Mouse (Mus musculus) left cerebral cortex, postnatal 10 days (tissue): ENCODE measurements around the gene Ankef1. TPM values are rescaled to one million over a fixed set of nuclear protein-coding genes. Genes with fewer than 3 reads are reported as not detected.

Experiments used
- DNase-seq, 2 experiments: peaks; one replicate each; pipeline ENCODE4 v3.0.0; 2021 to 2022; ENCODE audit warnings: low spot score in 2 of 2, mixed read lengths in 1 of 2; ENCODE audit errors: extremely low spot score in 1 of 2
- intact Hi-C: fragments of 180-260 bp; cut with DNase I; formaldehyde crosslinking; loops from one replicate; pipeline ENCODE4 v1.15.1; 2025
- total RNA-seq, 2 experiments: library from RNA; stranded (reverse); gene quantifications; 2 replicates each; pipeline ENCODE4 v1.2.3; 2021

Ankef1 gene
- 1 to 10 TPM; 1.5 to 1.7 TPM for total RNA-seq

DNA sequence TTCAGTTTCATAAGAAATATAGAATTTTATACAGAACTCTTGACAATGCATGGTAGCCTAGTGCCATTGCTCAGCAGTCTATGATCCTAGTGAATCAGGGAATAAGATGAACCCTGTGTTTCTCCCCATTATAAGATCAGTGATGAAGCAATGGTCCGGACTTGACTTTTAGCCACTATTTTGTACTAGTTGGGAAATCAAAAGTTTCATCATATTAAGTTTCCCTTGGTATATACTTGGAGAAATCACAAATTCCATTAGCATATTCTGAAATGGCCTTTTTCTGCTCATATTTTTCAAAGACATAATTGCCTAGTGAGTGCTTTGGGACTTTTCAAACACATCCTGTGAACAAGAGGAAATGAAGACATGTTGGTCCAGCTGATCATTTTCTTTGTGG, at the start of gene Ankef1:
Gene Ankef1 (plus strand): TSS at position 260 of the 400 bp plus-strand sequence.
- intact Hi-C loops, result no loop called here

DNA sequence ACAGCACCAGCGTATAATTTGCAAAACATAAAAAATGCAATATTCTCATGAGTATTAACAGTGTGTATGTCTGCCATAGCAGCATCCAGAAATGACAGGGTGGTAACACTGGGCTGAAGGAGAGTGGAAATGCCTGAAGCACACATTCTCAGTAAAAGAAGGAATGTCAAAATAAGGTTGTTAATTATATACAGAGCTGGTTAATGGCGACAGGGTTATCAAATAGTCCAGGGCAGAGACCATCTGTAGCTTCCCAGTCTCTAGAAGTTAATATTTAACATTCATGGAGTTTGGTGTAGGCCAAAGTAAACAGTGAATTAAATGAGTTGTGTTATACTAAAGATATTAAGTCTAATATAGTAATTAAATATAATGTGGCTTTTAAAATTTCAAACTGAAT, 45.2 kb upstream of the Ankef1 start:
- intact Hi-C loops, result no loop called here
- no peak for DNase-seq

More for the DNA sequence above, at the start of gene Ankef1:
- DNase-seq, result no peak

DNA sequence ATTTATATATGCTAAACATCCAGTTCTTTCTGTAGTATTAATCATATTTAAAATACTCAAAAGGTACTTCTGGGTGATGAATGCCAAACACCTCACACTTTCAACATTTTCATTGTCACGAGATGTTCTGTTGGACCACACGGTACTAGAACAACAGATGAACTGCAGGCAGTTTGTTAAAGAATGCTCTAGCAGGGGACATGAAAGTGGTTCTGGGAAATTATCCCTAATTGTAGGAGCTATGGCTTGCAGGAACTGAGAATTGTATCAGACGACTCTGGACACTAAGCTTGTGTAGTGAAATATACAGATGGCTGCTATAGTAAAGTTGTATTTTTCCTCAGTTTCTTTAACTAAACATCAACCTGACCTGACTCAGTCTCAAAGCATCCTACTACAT, 44.8 kb upstream of the Ankef1 start:
- DNase-seq, result no peak
- intact Hi-C loops, result no loop called here

DNA sequence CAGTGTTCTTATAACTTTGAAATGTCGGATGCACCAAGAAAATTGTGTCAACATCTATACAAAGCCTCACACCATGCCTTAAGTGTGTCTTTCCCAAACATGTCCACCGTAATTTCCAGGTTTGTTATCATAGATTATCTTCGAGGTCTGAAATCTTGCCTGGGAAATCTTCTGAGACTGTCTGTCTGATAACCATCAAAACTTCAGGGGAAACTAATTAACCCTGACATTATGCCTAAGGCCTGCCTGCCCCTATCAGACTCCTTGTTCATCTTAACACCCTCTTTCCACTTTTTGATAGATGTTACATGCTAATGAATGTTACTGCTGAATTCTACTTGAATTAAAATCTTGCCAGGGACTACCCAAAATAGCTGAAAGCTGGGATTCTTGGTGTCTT, 24.1 kb upstream of the Ankef1 start:
- intact Hi-C loops, result no loop called here
- DNase-seq, result no peak

DNA sequence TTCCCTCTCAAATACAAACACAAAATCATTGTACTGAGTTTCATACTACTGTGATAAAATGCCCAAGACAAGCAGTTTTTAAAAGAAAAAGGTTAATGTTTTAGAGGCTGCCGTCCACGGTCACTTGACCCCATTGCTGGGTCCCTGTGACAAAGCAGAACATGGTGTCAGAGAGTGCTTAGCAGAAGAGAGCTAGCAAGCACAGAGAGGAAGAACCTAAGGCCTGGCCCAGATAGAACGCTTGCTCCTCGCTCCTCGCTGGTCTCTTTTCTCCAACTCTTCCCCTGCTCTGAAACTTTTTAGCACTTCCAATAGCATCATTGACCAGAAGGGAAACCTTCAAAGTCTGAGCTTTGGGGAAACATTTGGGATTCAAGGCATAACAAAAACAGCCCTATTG, 19.4 kb upstream of the Ankef1 start:
- DNase-seq, result no peak
- intact Hi-C loops, result loop anchor here (10.0 kb wide), 2 partner anchors 233 to 1253 kb away; partner anchors contain the start of gene Snap25

DNA sequence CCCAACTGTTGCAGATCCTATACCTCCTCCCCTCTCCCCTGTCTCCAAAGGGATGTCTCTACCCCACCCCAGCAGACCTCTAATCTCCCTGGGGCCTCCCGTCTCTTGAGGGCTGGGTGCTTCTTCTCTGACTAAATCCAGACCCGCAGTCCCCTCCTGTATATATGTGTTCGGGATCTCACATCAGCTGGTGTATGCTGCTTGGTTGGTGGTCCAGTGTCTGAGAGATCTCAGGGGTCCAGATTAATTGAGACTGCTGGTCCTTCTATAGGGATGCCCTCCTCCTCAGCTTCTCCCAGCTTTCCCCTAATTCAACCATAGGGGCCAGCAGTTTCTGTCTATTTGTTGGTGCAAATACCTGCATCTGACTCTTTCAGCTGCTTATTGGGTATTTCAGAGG, 18.7 kb upstream of the Ankef1 start:
- intact Hi-C loops, result loop anchor here (10.0 kb wide), 2 partner anchors 232 to 1252 kb away; partner anchors contain the start of gene Snap25
- DNase-seq, result no peak

DNA sequence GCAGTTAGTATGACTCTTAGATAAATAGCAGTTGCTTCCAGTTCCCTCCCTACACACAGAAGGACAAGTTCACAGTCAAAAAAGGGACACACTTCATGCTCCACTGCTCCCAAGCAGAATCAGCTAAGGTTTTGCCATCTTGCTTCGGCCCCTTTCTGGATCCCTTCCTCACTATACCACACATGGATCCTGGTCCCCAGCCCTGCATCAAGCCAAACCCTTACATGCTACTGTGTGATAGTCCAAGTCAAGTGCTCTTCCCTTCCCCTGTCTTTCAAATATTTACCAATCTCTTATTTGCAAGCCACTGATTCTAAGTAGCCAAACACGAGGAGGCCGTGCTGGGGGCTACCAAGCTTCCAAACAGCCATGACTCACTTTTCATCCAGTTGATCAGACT, 16.8 kb upstream of the Ankef1 start:
- intact Hi-C loops, result loop anchor here (2.0 to 10.0 kb wide), 4 partner anchors 112 to 1250 kb away; partner anchors contain the start of gene Snap25

DNA sequence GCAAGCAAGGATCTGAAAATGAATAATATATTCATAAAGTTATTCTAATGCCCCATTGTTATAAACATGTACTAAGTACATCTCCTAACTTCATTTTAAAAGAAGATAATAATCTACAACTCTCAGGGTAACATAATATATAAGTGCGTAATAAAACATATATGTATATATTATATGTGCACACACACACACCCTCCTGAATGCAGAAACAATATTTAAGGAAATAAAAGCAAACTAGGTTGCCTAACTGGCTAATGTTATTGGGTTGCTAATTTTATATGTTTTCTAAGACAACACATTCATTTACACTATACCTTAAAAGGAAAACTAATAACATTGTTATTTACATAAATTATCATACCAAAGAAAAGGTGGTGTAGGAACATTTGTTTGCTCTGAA, 16.3 kb upstream of the Ankef1 start:
- intact Hi-C loops, result loop anchor here (2.0 to 10.0 kb wide), 4 partner anchors 112 to 1249 kb away; partner anchors contain the start of gene Snap25
- no peak for DNase-seq

More for the DNA sequence above, 16.8 kb upstream of the Ankef1 start:
- no peak for DNase-seq

DNA sequence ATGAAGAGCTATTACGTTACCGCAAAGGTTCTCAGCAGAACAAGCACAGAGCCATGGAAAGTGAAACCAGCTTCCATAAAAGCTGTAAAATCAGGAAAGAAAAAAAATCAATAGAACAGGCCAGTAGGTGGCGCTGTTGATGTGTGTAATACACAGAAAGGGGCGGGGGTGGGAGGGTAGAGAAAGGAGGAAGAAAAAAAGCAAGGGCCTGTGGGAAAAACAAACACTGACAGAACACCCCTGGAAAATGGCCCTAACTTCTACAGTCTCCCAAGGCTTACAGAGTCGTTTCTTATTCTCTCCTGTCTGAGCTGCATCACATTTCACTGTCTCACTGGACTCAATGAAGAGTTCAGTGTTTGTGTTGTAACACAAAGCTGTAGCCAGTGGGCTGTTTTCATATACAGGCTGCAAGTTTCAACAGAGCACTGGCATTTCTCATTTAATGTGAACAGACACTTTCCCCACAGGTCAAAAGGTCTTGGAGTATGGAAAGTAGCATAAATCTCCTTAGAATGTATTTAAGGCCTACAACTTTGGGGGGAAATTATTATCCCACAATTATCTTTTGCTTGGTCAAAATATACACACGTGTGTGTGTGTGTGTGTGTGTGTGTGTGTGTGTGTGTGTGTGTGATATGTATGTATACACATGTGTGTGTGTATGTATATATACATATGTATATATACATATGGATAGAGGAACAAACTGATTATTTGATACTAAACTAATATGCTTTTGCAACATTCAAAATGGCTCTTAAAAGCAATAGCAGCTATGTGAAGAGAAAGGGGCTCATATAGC, 15.7 kb upstream of the Ankef1 start:
- intact Hi-C loops, result loop anchor here (2.0 to 10.0 kb wide), 4 partner anchors 111 to 1249 kb away; partner anchors contain the start of gene Snap25
- DNase-seq, result peak; percentile 50 to 64

DNA sequence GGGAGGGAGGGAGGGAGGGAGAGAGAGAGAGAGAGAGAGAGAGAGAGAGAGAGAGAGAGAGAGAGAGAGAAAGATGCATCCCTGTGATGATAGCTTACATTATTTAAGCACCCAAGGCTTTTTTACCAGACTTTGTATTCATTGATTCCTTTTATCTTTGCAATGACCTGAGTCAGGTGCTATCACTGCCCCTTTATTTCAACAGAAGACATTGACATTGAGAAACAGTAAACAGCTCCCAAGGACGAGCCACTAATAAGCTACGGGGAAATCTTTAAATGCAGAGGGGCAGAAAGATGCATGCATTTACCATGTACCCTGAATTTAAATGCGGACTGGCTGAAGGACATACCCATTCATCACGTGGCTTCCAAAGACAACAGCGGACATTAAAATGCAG, 14.7 kb upstream of the Ankef1 start:
- intact Hi-C loops, result loop anchor here (5.0 to 10.0 kb wide), 3 partner anchors 110 to 1248 kb away; partner anchors contain the start of gene Snap25
- DNase-seq, result no peak

DNA sequence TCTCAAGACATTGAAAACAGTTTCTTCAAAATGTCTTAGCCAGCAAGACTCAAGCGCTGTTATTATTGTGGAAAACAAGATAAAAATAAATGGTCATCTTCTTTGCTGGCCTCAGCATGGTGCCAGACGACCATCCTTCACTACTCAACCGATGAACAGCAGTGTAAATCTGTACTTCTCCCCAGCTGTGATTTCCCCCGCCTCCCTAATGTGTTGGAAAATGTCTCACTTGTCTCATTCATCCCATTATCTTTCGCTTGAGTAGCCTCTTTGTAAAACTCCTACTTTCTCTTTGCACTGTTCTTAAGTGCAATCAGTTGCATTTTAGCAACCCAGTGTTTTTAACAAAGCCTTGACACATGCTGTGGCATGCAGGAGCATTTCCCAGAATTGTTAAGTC, 9.4 kb downstream of the Ankef1 start:
- intact Hi-C loops, result no loop called here
- DNase-seq, result no peak

DNA sequence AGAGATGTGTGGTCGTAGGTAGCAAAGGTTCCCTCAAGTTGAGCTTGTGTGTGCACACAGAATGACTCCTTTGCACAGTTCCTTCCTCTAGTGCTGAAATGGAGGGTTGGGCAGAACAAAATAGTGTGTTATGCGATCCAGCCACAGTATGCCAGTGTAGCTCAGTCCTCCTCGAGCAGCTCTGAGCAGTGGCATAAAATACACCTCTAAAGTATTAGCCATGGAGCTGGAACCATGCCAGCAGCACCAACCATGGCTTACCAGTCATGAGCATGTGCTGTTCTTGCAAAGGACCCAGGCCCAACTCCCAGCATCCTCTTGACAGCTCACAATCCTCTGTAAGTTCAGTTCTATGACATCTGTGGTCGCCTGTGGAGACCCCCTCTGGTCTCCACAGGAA, 10.0 kb downstream of the Ankef1 start:
- intact Hi-C loops, result no loop called here
- DNase-seq, result peak in 1 of 2 experiments; percentile 23

DNA sequence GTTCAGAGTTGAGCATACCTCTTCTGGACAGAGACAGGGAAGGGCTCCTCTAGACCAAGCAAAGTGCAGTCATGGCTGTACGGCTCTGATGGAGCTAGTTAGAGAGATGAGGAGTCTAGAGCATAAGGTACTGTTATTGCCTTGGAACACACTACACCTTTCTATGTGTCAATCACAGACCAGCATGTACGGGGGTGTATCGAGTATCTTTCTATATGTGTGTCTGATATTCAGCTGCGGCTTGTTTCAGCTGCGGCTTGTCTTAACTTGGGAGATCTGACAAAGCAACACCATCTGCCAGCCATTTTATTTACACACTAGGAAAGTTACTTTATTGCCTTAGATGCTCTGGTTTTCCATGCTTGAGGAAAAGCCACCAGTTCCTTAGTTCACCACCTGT, 11.1 kb downstream of the Ankef1 start:
- DNase-seq, result no peak
- intact Hi-C loops, result no loop called here

DNA sequence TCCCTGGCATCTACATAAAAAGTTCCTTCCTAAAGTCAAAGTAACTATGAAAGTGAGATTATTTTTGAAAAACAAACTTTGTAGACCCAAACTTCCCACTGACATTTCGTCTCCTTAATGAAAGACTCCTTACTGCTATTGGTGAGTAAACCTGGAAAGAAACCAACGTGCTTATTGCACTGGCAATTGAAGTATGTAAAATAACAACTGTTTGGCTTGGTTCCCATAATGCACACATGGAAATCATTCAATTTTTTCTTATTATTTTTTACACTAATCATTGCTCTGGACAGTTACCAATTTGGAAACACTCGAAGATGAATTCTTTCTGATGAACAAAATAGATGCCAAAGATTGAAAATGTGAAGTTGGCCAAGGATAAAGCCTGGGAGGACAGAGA, 12.1 kb downstream of the Ankef1 start:
- intact Hi-C loops, result no loop called here
- DNase-seq, result no peak

DNA sequence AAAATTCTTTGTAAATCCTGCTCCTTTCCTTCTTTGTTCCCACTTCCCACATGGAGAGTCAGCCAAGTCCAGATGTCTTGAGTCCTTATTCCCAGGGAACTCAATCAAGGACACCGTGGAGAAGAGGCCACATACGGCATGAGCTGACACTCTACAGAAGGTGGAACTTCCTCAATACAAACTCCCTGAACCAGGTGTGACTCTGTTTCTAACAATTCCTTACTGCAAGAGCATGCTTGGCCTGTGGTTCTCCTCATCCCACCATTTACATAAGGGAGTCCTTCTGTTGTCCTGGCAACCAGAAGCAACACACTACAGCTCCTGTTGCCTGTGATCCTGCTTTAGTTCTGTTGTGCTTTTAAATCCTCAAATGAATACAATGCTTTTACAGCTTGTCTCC, 13.8 kb downstream of the Ankef1 start:
- no peak for DNase-seq
- intact Hi-C loops, result no loop called here

DNA sequence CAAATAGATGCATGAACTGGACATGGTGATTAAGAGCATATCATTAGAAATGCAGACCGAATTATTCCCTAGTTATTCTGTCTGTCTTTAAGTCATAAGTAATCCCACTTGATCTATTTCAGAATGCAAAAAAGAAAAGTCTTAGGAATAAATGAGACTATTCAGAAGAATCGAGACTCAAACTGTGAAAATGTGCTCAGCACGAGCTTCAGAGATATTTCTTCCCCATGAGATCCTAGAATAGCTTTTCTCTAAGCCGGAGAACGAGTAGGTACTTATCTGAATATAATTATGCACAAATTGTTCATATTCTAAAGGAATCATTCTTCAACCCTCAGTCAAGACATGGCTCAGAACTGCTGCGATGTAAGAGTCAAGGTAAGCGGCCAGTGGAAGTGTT, 27.2 kb downstream of the Ankef1 start:
- intact Hi-C loops, result no loop called here
- DNase-seq, result no peak

DNA sequence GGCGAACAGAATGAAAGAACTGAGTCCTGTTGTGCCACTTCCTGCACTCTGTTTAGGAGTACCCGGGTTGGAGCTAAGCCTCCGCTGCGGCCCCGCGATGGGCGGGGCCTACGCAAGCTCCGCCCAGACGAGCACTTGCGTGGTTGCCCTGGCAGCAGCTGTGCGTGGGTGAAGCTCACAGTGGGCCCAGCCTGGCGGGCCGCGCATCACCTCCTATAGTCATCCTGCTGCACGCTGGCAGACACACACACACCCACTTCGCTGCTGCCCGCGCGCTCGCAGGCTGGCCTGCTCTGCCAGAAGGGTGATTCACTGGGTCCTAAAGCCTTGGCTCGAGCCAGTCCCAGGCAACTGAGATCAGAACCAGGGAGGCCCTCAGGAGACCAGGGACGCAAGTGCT, 30.3 kb downstream of the Ankef1 start:
- peak; percentile 82 to 90 for DNase-seq
- intact Hi-C loops, result no loop called here

DNA sequence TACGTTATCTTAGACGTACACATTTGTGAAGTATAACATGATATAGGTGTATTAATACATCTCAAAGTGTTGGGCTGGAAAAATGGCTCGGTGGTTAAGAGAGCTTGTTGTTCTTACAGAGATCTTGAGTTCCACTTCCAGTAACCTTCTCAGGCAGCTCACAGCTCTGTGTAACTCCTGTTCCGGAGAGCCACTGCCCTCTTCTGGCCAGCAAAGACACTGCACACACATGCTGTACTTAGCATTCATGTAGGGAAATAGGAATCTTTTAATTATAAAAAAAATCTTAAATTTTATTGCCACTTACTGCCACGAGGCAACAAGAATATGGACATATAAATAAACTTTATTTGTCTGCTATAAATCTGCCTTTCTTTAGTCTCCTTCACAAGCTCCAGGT, 56.3 kb downstream of the Ankef1 start:
- no peak for DNase-seq
- intact Hi-C loops, result no loop called here

DNA sequence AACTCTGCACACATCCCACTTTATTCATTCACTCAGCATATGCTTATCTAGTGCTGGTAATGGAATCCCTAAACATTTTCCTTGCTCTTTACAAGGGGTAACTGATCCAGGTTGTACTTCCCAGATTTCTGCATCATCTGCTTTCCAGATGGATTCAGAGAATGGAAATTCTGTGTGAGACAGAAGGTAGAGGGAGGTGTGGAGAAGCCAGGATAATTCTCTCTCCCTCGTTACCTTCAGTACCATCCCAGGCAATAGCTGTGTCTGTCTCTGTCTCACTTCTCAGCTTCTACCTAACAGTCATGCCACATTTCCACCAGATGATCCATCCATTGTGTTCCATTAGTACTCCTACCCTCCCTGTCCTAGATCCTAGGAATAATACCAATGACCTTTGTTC, 60.6 kb downstream of the Ankef1 start:
- no peak for DNase-seq
- intact Hi-C loops, result no loop called here

DNA sequence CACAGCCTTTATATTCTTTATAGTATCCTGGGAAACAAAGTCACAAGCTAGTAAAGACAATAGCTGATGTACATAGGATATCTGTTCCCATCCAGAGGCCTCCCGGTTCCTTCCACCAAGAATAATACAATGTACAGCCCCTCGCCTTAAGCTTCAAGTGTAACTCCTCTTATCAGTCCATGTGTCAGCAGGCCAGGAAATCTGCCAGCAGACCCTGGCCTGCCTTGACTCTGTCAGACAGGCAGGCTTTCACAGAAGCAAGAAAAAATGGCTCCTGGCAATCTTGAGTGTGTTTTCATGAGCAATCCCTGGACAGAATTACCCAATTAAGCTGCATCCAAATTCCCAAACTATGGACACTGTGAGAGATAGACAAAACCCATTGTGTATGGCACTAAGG, 69.1 kb downstream of the Ankef1 start:
- intact Hi-C loops, result no loop called here
- no peak for DNase-seq
